Mouse (Mus musculus) midbrain, embryonic 16.5 days (tissue): Measurements from ENCODE around the gene Ache. TPM values are rescaled to one million over a fixed set of nuclear protein-coding genes. Genes with fewer than 3 reads are reported as not detected.
A peak's percentile ranks its signal among the peaks of the same experiment; 100 is the strongest.
"Not testable (repeated sequence)": the region's sequence is repeated elsewhere in the genome, so short reads cannot be mapped to it uniquely, and the experiment has no call there.

Experiments used
- ATAC-seq: fragments of 200-750 bp; cut with Nextera tagmentation; 2 replicates; pipeline ENCODE4 v1.8.0; 2017; ENCODE audit warnings: moderate TSS enrichment
- H3K27ac ChIP-seq: fragments of 300-500 bp; sonication (generic); 2 replicates; pipeline ENCODE4 v1.5.1; 2014; ENCODE audit warnings: mild to moderate bottlenecking, low read length, mixed read lengths
- H3K27me3 ChIP-seq: fragments of 300-500 bp; sonication (generic); 2 replicates; pipeline ENCODE4 v1.6.1; 2014; ENCODE audit warnings: low read depth, low read length, mixed read lengths; ENCODE audit not compliant: control insufficient read depth, insufficient read depth
- H3K36me3 ChIP-seq: fragments of 300-500 bp; sonication (generic); 2 replicates; pipeline ENCODE4 v1.6.1; 2014; ENCODE audit warnings: mild to moderate bottlenecking, low read length, moderate library complexity, mixed read lengths; ENCODE audit not compliant: control insufficient read depth, insufficient read depth
- H3K4me1 ChIP-seq: fragments of 300-500 bp; sonication (generic); 2 replicates; pipeline ENCODE4 v1.6.1; 2014; ENCODE audit warnings: mild to moderate bottlenecking, low read length, mixed read lengths; ENCODE audit not compliant: control insufficient read depth, insufficient read depth
- H3K4me2 ChIP-seq: fragments of 300-500 bp; sonication (generic); 2 replicates; pipeline ENCODE4 v1.6.1; 2014; ENCODE audit warnings: mild to moderate bottlenecking, low read length, mixed read lengths
- H3K4me3 ChIP-seq: fragments of 300-500 bp; sonication (generic); 2 replicates; pipeline ENCODE4 v1.5.1; 2014; ENCODE audit warnings: low read depth, mild to moderate bottlenecking, low read length, moderate library complexity, mixed read lengths
- H3K9ac ChIP-seq: fragments of 300-500 bp; sonication (generic); 2 replicates; pipeline ENCODE4 v1.6.1; 2014; ENCODE audit warnings: low read depth, low read length, mixed read lengths
- H3K9me3 ChIP-seq: fragments of 300-500 bp; sonication (generic); replicated peaks from 2 replicates; pipeline ENCODE4 v1.6.1; 2014; ENCODE audit warnings: mild to moderate bottlenecking, low read length, mixed read lengths; ENCODE audit not compliant: control insufficient read depth, poor library complexity, severe bottlenecking
- WGBS: fragments of 180-500 bp; shearing (Covaris S2); extraction: QIAGEN DNeasy Blood & Tissue Kit; methylation state at CpG from one replicate; pipeline ENCODE4 v1.1.7; 2014; 5-methylcytosine and 5-hydroxymethylcytosine counted together
- polyA plus RNA-seq: library from polyadenylated mRNA; unstranded; fragments of >200 nt; fragmentation: Nextera tagmentation; extraction: Ambion mirVana; gene quantifications from 2 replicates; pipeline ENCODE4 v1.2.1, GENCODE M21; 2015

Gene Ache
- 46.5 and 65.9 TPM in 2 replicates for polyA plus RNA-seq

- under 1% methylated on average over 40 of the region's 40 CpGs for WGBS
- Histone ChIP-seq H3K4me3 (peak within 1 kb of the TSS; percentile 64), H3K9me3 (no peaks in the 10 kb centered on the region), H3K4me1 (peaks cover 16% of the 10 kb centered on the region), H3K36me3 (no peaks in the 10 kb centered on the region), H3K27me3 (0 out of 2 replicates have a peak, but pooled peaks cover 4% of the 10 kb centered on the region), H3K9ac (peak within 1 kb of the TSS; percentile 77), H3K27ac (peak within 1 kb of the TSS; percentile 83), H3K4me2 (peak within 1 kb of the TSS; percentile 94)
- ATAC-seq, result peak; percentile 78
Measured at GRCm38 (mm10) chr5:137287032-137287952, at the start of gene Ache. Ache (plus strand) TSS chr5:137287519.

- Histone ChIP-seq H3K4me2 (no peak overlapping the region), H3K9me3 (no peaks in the 10 kb centered on the region), H3K4me1 (no peaks in the 10 kb centered on the region), H3K27ac (no peak overlapping the region), H3K9ac (no peak overlapping the region), H3K36me3 (no peaks in the 10 kb centered on the region), H3K27me3 (no peaks in the 10 kb centered on the region), H3K4me3 (no peak overlapping the region)
- ATAC-seq, result no peak
- WGBS, result 92% methylated on average over 14 of the region's 14 CpGs
Measured at GRCm38 (mm10) chr5:137263897-137264720, 23.2 kb upstream of the Ache start.

GRCm38 (mm10) chr5:137264787-137265186, 22.5 kb upstream of the Ache start:
- H3K4me3 ChIP-seq, result no peak overlapping the region
- no peak for ATAC-seq
- no peaks in the 10 kb centered on the region for H3K9me3 ChIP-seq

GRCm38 (mm10) chr5:137268131-137268910, 19.0 kb upstream of the Ache start:
- H3K4me2 ChIP-seq, result peak overlapping the region; percentile 12; the same call in 1 of the 2 replicates
- WGBS, result 33% methylated on average over 13 of the region's 18 CpGs

More at GRCm38 (mm10) chr5:137264787-137265186, 22.5 kb upstream of the Ache start:
- Histone ChIP-seq H3K9ac (no peak overlapping the region), H3K27ac (no peak overlapping the region), H3K4me2 (no peak overlapping the region), H3K27me3 (no peaks in the 10 kb centered on the region), H3K36me3 (no peaks in the 10 kb centered on the region), H3K4me1 (no peaks in the 10 kb centered on the region)
- 89% methylated on average over 11 of the region's 11 CpGs for WGBS

GRCm38 (mm10) chr5:137277360-137278342, 9.7 kb upstream of the Ache start:
- no peaks in the 10 kb centered on the region for H3K4me1 ChIP-seq
- H3K27me3 ChIP-seq, result no peaks in the 10 kb centered on the region
- H3K27ac ChIP-seq, result no peak overlapping the region
- peaks cover 3% of the 10 kb centered on the region; the same call in 1 of the 2 replicates for H3K9me3 ChIP-seq
- H3K36me3 ChIP-seq, result no peaks in the 10 kb centered on the region
- H3K9ac ChIP-seq, result no peak overlapping the region
- WGBS, result 56% methylated on average over 18 of the region's 18 CpGs
- no peak overlapping the region for H3K4me3 ChIP-seq
- no peak for ATAC-seq
- 0 out of 2 replicates have a peak overlapping the region, but pooled peaks have one; percentile 9 for H3K4me2 ChIP-seq

More at GRCm38 (mm10) chr5:137268131-137268910, 19.0 kb upstream of the Ache start:
- no peak for ATAC-seq
- peaks cover 3% of the 10 kb centered on the region for H3K9me3 ChIP-seq
- 0 out of 2 replicates have a peak overlapping the region, but pooled peaks have one; percentile 20 for H3K9ac ChIP-seq
- no peaks in the 10 kb centered on the region for H3K27me3 ChIP-seq
- no peaks in the 10 kb centered on the region for H3K36me3 ChIP-seq
- H3K27ac ChIP-seq, result no peak overlapping the region
- H3K4me3 ChIP-seq, result no peak overlapping the region
- no peaks in the 10 kb centered on the region for H3K4me1 ChIP-seq

GRCm38 (mm10) chr5:137284411-137284810, 2.9 kb upstream of the Ache start:
- 81% methylated on average over 4 of the region's 6 CpGs for WGBS
- H3K27me3 ChIP-seq, H3K9me3 ChIP-seq, H3K4me2 ChIP-seq, H3K27ac ChIP-seq, H3K4me3 ChIP-seq, ATAC-seq, H3K9ac ChIP-seq, H3K36me3 ChIP-seq: not testable (repeated sequence)
- peaks cover 16% of the 10 kb centered on the region for H3K4me1 ChIP-seq

- Histone ChIP-seq H3K27ac (no peak overlapping the region), H3K4me1 (peaks cover 16% of the 10 kb centered on the region), H3K36me3 (no peaks in the 10 kb centered on the region), H3K9ac (no peak overlapping the region), H3K4me2 (no peak overlapping the region), H3K27me3 (0 out of 2 replicates have a peak, but pooled peaks cover 2% of the 10 kb centered on the region), H3K4me3 (no peak overlapping the region), H3K9me3 (no peaks in the 10 kb centered on the region)
- 66% methylated on average over 5 of the region's 5 CpGs for WGBS
- no peak for ATAC-seq
Measured at GRCm38 (mm10) chr5:137285045-137285444, 2.3 kb upstream of the Ache start.
